Mouse (Mus musculus) kidney, adult 11 months (tissue): Measurements from ENCODE around the gene Dars.
A peak's percentile ranks its signal among the peaks of the same experiment; 100 is the strongest.

Experiments used
- DNase-seq: peaks from one replicate; pipeline ENCODE4 v3.0.0; 2022

Gene Dars

GRCm38 (mm10) chr1:128411141-128411540 is 6.0 kb downstream of the Dars start:
- no peak for DNase-seq

GRCm38 (mm10) chr1:128406846-128407245 is 10.3 kb downstream of the Dars start:
- no peak for DNase-seq

GRCm38 (mm10) chr1:128405675-128406074 is 11.5 kb downstream of the Dars start:
- no peak for DNase-seq

- DNase-seq: no peak
These were observed 12.1 kb downstream of the Dars start for GRCm38 (mm10) chr1:128405041-128405481.

- no peak for DNase-seq
These were observed 16.2 kb downstream of the Dars start for GRCm38 (mm10) chr1:128400926-128401325.

GRCm38 (mm10) chr1:128399941-128400915 is 16.9 kb downstream of the Dars start:
- no peak for DNase-seq

- DNase-seq: no peak
These were observed 18.3 kb downstream of the Dars start for GRCm38 (mm10) chr1:128398738-128399445.

- DNase-seq: no peak
These were observed 22.5 kb downstream of the Dars start for GRCm38 (mm10) chr1:128394657-128395056.

- DNase-seq: no peak
These were observed 24.8 kb downstream of the Dars start for GRCm38 (mm10) chr1:128392382-128392781.

- no peak for DNase-seq
These were observed 30.7 kb downstream of the Dars start for GRCm38 (mm10) chr1:128386487-128386886.

- no peak for DNase-seq
These were observed 40.3 kb downstream of the Dars start for GRCm38 (mm10) chr1:128376841-128377240.

GRCm38 (mm10) chr1:128372143-128372860 is 44.9 kb downstream of the Dars start:
- DNase-seq: no peak

- no peak for DNase-seq
These were observed 48.3 kb downstream of the Dars start for GRCm38 (mm10) chr1:128368732-128369441.

- no peak for DNase-seq
These were observed 56.6 kb downstream of the Dars start for GRCm38 (mm10) chr1:128360601-128361000.

- peak; percentile 94 for DNase-seq
These were observed 57.4 kb downstream of the Dars start, which contains the start of gene Mcm6 for GRCm38 (mm10) chr1:128359554-128360376. TSS of gene Mcm6 (minus strand) at chr1:128359664.

- DNase-seq: no peak
These were observed 58.1 kb downstream of the Dars start for GRCm38 (mm10) chr1:128358916-128359553.

GRCm38 (mm10) chr1:128358276-128358675 is 58.9 kb downstream of the Dars start:
- DNase-seq: no peak

GRCm38 (mm10) chr1:128357452-128357851 is 59.7 kb downstream of the Dars start:
- DNase-seq: no peak

- no peak for DNase-seq
These were observed 64.1 kb downstream of the Dars start for GRCm38 (mm10) chr1:128353092-128353491.

- DNase-seq: no peak
These were observed 72.9 kb downstream of the Dars start for GRCm38 (mm10) chr1:128344232-128344631.
